Mouse (Mus musculus): ENCODE measurements around the gene Matn3.

The Matn3 gene

GRCm38 (mm10) chr12:8935349-8935748, 12.4 kb upstream of the Matn3 start:
- DNase-seq (ENCODE audit: inconsistent age in 2 of 2, low spot score in 1 of 2) = peak; percentile 86 to 90

DNA sequence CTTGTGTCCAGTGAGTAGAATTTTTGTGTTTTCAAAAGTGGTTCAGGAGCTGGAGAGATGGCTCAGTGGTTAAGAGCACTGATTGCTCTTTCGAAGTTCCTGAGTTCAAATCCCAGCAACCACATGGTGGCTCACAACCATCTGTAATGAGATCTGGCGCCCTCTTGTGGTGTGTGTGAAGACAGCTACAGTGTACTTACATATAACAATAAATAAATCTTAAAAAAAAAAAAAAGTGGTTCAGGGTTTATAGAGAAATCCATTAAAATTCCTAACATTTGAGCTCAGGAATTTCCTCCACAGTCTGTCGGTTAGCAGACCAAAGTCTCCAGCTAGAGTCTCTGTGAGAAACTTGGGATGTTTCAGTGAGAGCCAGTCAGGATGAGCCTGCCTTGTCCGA, 11.5 kb upstream of the Matn3 start:
- DNase-seq (ENCODE audit: inconsistent age in 2 of 2, low spot score in 1 of 2) = peak in 1 of 2 experiments; percentile 70

DNA sequence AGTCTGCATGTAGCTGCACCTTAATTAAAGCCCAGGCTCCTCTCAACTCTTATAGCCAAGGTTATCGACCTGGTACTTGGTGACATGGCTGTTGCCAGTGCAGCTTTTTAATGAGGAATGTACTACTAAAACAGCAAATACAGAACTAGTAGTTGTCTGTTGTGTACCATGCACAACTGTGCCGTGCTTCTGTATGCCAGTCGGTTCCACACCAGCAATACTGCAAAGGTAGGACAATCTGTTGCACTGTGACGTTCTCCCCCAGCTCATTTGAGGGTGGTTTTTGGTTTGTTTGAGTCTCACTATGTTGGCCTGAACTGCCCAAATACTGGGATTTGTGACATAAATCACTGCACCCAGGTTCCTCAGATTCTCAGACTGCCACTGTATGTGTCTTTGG, 8.2 kb upstream of the Matn3 start:
- no peak for DNase-seq (ENCODE audit: inconsistent age in 2 of 2, low spot score in 1 of 2)

DNA sequence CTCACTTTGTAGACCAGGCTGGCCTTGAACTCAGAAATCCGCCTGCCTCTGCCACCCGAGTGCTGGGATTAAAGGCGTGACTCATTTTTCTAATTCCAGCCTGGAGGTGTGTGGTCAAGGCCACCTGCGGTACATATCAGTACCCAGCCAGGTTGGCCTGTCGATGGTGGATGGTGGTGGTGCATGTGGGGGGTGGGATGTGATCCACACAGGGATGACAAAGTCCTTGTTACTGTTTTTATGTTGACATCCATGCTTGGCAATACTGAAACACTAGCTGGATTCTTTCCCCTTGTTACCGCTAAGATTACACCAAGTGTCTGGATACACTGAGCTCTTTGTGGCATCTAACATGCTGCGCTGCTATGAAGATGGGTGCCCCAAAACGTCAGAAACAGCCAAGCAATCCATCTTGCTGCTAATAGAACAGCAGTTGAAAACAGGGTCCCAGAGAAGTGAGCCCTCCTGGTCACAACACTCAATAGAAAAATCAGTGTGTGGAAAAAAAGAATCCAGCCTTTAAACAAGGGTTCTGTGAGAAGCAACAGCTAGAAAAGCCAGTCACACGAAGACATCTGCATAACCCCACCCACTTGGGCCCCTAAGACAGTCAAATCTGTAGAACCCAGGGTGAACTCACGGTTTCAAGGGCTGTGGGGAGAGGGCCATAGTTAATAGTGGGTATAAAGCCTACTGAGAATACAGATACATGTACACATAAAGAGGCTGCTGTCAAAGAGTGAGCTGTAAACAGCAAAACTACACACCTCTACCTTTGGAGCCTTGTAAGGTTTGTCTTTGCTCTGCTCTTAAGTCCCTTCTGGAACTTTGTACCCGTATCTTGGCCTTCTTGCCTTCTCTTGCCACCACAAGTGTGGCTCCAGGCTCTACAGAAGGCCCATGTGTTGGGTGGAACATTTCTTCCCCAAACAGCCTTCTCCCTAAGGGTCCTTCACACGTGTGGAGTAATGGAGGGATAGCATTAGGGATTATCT, 7.4 kb upstream of the Matn3 start:
- no peak for DNase-seq (ENCODE audit: inconsistent age in 2 of 2, low spot score in 1 of 2)

DNA sequence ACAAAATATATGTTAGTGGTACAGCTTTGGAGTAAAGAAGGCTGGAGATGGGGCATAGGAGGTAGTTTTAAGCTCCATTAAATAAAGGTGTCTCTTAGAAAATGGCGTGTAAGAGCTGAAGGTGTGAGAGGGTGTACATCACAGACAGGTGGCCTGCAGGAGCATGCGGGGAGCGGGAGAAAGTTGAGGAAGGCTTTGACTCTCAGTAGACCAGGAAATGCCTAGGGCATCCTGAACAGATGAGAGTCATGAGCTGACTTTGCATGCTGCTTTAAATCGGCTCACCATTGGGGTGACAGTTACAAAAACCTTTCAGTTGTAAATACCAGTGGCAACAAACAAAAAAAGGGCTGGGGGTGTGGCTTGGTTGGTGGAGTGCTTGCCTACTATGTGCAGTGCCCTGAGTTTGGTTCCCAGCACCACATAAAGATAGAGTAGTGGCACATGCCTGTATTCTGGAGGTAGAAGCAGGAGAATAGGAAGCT, 6.6 kb upstream of the Matn3 start:
- DNase-seq (ENCODE audit: inconsistent age in 2 of 2, low spot score in 1 of 2) = no peak

DNA sequence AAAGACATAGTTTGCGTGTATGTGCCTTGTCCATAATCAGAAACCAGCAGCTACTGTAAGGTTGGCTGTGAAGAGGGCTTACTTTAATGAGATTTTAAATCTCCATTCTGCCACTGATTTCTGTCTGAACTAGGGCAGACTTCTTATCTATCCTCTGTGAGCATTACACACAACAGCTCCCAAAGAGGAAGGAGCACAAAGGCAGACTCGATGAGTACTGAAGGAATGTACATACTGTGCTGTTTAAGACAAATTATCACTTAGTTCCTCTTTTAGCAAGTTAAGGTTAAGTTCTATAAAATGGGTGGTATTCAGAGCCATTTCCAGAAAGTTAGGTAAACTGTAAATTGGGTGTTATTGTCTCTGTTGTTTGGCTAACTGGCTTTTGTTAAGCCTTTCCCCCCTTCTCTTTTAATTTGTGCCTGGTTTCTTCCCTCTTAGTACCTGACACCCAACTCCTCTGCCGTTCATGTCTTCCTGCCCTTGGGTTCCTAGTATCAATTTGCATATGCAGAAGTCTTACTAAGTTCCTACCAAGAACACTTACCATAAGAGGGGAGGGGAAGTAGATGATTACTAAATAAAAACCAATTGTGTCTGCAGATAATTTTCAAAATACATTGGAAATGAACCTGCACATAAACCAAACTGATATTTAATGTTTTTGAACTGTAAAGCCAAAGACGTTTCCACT, 5.9 kb upstream of the Matn3 start:
- DNase-seq (ENCODE audit: inconsistent age in 2 of 2, low spot score in 1 of 2) = no peak

DNA sequence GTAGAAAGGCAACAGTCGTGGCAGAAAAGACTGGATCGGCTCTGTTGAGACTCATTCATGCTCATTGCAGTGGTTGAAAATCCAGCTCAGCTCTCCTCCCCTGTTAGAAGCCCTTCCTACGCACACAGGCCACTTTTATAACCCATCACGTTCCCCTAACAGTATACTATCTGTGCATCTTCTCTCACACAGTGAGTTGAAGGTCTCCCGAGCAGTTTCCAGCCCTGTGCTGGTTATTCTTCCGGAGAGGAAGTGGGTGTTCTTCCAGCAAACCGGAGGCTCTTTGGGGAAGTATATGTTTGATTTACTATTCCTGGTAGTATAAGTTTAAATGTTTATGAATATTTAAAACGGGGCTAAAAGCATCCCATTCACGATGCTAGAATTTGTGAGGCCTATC, 566 bp upstream of the Matn3 start:
- DNase-seq (ENCODE audit: inconsistent age in 2 of 2, low spot score in 1 of 2) = no peak

DNA sequence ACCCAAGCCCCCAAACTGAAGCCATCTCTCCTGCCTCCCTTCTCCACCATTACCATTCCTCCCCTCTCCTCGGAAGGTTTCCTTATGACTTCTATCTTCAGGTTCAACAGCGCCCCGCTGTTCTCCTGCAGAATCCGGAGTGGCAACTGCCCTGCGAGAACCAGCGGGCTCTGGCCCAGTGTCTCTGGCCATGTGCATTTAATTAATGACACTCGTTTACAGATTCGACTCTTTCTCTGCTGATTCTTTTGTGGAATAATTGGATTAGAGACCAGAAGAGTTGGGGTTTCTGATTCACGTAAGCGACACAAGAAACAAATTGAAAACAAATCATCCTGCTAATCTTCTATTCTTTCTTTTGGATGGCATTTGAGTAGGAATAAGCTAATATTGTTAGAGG, 5.4 kb downstream of the Matn3 start:
- no peak for DNase-seq (ENCODE audit: inconsistent age in 2 of 2, low spot score in 1 of 2)

GRCm38 (mm10) chr12:8954161-8954561, 6.4 kb downstream of the Matn3 start:
- DNase-seq (ENCODE audit: inconsistent age in 2 of 2, low spot score in 1 of 2) = no peak

DNA sequence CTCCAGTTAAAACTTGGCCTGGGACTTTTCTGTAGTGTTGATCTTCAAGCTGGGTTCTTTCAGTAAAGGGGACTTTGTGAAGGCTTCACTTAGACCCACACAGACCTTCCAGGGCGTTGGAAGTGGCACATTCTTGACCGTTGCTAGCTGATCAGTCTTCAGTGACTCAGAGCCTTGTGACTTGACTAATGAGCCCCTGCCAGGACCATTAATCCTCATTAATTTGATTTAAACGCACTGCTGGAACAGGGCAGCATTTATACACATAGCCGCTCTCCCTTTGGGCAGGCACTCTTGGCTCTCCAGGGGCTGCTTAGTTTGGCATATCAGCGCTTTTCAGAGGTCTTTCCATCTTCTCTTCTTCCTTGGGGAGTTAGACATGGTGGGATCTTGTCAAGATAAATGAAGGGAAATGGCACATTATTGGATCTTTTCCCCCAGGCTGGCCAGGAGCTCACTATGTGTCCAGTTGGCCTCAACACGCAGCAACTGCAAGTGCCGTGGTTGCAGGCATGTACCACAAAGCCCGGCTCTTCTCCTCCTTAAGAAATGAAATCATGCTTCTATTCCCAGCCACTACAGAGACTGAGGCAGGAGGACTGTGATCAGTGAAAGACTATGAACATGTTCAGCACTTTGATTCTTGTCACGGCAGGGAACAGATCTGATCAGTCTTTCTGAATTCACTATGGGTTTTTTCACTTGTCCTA, 14.0 kb downstream of the Matn3 start:
- DNase-seq (ENCODE audit: inconsistent age in 2 of 2, low spot score in 1 of 2) = peak; percentile 28 to 58

DNA sequence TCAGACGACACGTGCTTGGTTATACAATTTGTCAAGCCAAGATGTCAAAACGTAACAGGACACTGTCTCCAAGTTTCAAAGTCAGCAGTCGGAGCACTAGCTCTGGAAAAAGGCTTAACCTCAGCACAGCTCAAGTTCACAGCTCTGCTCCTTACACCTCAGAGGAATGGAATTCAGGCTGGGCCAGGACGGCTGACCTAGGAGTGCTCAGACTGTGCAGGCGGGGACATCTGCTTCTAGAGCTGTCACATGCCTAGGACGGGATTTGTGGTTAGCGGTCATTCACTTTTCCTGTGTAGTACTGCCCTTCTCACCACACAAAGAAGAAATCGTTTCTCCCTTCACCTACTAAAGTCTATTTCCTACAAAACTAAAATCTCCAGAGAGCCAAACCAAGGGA, 22.1 kb downstream of the Matn3 start:
- peak; percentile 74 to 77 for DNase-seq (ENCODE audit: inconsistent age in 2 of 2, low spot score in 1 of 2)

DNA sequence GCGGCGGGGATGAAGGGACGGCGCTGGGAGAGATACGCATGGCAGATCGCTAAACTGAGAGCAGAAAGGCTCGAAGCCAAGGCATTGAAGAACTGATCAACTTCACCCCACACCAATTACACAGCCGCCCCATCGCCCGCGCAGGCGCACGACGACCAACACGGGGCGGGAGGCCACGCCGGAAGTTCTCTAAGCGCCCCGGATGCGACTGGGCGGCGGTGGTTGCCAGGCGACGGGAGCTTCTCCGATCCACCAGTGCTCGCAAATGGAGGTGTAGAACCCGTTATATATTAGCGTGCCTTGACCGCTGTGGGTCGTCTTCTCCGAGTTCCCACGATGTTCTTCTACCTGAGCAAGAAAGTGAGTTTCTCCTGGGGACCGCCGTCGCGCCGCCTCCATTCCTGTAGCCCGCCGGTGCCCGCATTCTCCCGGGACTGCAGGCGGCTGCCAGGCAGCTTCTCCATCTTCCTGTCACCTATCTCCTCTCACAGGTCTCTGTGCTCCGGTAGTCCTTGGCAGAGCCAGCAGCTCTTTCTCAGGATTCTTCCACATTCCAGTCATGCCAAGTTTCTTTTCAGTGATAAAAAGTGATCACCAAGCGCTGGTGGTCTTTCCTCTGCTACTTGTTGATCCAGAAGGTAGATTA, 26.2 kb downstream of the Matn3 start, which contains the start of gene Wdr35:
Gene Wdr35, plus strand, starts transcription at position 73 of the 646 bp plus-strand sequence.
- DNase-seq (ENCODE audit: inconsistent age in 2 of 2, low spot score in 1 of 2) = peak; percentile 92 to 96

DNA sequence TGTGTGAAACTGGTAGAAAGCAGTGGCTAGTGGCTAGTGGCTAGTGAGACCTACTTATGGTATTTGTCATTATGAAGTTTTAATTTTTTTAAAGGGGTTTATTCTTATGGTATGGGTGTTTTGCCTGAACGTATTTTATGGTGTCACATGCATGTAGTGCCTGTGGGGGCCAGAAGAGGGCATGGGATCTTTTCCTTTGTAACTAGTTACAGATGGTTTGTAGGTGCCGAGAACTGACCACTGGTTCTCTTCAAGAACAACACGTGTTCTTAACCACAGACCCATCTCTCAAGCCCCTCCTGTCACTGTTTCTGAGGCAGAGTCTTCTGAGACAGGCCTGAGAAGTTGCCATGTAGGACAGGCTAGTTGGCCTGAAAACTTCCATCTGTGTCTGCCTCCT, 27.3 kb downstream of the Matn3 start:
- no peak for DNase-seq (ENCODE audit: inconsistent age in 2 of 2, low spot score in 1 of 2)

- DNase-seq (ENCODE audit: inconsistent age in 2 of 2, low spot score in 1 of 2) = no peak
Measured at GRCm38 (mm10) chr12:8993231-8993630, 45.5 kb downstream of the Matn3 start.

GRCm38 (mm10) chr12:8998318-8998717, 50.6 kb downstream of the Matn3 start:
- DNase-seq (ENCODE audit: inconsistent age in 2 of 2, low spot score in 1 of 2) = no peak

- peak; percentile 54 to 84 for DNase-seq (ENCODE audit: inconsistent age in 2 of 2, low spot score in 1 of 2)
Measured at GRCm38 (mm10) chr12:9002038-9002648, 54.4 kb downstream of the Matn3 start.

GRCm38 (mm10) chr12:9007146-9007545, 59.4 kb downstream of the Matn3 start:
- DNase-seq (ENCODE audit: inconsistent age in 2 of 2, low spot score in 1 of 2) = no peak

- DNase-seq (ENCODE audit: inconsistent age in 2 of 2, low spot score in 1 of 2) = no peak
Measured at GRCm38 (mm10) chr12:9007811-9008210, 60.1 kb downstream of the Matn3 start.

GRCm38 (mm10) chr12:9010311-9010710, 62.6 kb downstream of the Matn3 start:
- no peak for DNase-seq (ENCODE audit: inconsistent age in 2 of 2, low spot score in 1 of 2)

GRCm38 (mm10) chr12:9016376-9016775, 68.6 kb downstream of the Matn3 start:
- DNase-seq (ENCODE audit: inconsistent age in 2 of 2, low spot score in 1 of 2) = no peak

Measured in adrenal gland, adult (tissue).